Mouse (Mus musculus): Measurements from ENCODE around the gene Il12rb1.

DNA sequence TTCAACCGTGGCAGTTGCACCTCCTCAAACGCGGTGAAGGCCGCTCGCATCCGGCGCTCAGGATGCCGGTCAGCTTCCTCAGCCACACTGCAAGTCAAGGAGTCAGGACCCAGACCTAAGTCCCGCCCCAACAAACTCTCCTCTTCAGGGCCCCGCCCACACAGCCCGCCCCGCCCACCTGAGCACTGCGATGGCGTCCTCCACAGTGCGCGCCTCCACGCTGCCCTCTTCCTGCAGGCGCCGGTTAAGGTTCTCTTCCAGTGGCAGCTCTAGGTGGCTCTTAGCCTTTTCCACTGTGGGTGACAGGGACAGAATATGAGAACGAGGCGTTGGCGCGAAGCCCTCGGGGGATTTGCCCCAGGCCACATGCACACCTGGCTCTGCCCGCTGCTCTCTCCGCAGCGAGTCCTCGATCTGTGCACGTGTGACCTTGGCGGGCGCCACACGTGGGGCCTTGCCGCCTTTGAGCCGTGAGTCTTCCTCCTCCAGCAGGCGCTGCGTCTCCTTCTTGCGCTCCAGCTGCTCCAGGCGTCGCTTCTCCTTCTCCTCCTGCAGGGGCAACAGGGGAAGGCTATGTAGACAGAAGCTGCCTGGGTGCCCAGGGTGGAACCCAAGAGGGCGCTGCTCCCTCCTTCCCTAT, 60.4 kb downstream of the Il12rb1 start:
- TF ChIP-seq CTCF (IDR thresholded peaks at IDR 0.05; ENCODE audit: low read depth) (peak; percentile 58), EP300 (optimal IDR thresholded peaks at IDR 0.05) (no peak)
